Mouse (Mus musculus) midbrain, embryonic 16.5 days (tissue): ENCODE results near the gene Tmem45a2. TPM values are rescaled to one million over a fixed set of nuclear protein-coding genes. Genes with fewer than 3 reads are reported as not detected.

Experiments
- polyA plus RNA-seq: library from polyadenylated mRNA; unstranded; fragments of >200 nt; fragmentation: Nextera tagmentation; extraction: Ambion mirVana; gene quantifications from 2 replicates; pipeline ENCODE4 v1.2.1, GENCODE M21; 2015

The Tmem45a2 gene
- polyA plus RNA-seq, 1 experiment from 2014 or later = not detected

Other genes with a start within 250 kb of the Tmem45a2 start
- 4.1 and 5.3 TPM in 2 replicates for gene Tmem45a, start 185.2 kb downstream of the Tmem45a2 start, polyA plus RNA-seq
- gene Lnp1, start 143.3 kb downstream of the Tmem45a2 start, polyA plus RNA-seq = not detected in 2 replicates
- gene Tomm70a, start 50.3 kb upstream of the Tmem45a2 start, polyA plus RNA-seq = 63.0 and 66.3 TPM in 2 replicates
- gene Nit2, start 96.0 kb upstream of the Tmem45a2 start, polyA plus RNA-seq = 44.9 and 60.4 TPM in 2 replicates
- gene Tbc1d23, start 160.1 kb upstream of the Tmem45a2 start, polyA plus RNA-seq = 33.3 and 34.7 TPM in 2 replicates
- gene Tmem30c, start 221.5 kb upstream of the Tmem45a2 start, polyA plus RNA-seq = 0.44 and 0.63 TPM in 2 replicates